Mouse (Mus musculus): ENCODE measurements around the gene Tecr. TPM values are rescaled to one million over a fixed set of nuclear protein-coding genes. Genes with fewer than 3 reads are reported as not detected.

The Tecr gene
- polyA plus RNA-seq, 1 experiment from 2014 or later: 754 TPM

GRCm38 (mm10) chr8:83649699-83650098 lies 41.9 kb upstream of the Tecr start:
- Histone ChIP-seq H3K36me3 (ENCODE audit: control insufficient read depth, insufficient read depth, low read length) (no peaks in the 10 kb centered on the region), H3K4me1 (replicated peaks; ENCODE audit: control insufficient read depth, insufficient read depth, low read length) (peaks cover 6% of the 10 kb centered on the region; the same call in 1 of the 2 replicates), H3K4me2 (replicated peaks; ENCODE audit: low read depth, low read length) (no peak overlapping the region), H3K4me3 (ENCODE audit: low read depth, low read length) (no peak overlapping the region), H3K9me3 (ENCODE audit: control insufficient read depth, low read length) (no peaks in the 10 kb centered on the region), H3K27ac (ENCODE audit: low read depth, low read length) (no peak overlapping the region), H3K9ac (ENCODE audit: low read depth, low read length) (no peak overlapping the region), H3K27me3 (ENCODE audit: control insufficient read depth, insufficient read depth, low read length) (no peaks in the 10 kb centered on the region)
- WGBS: 85% methylated on average over 6 of the region's 6 CpGs
- ATAC-seq (ENCODE audit: low FRiP score) (no peak), DNase-seq (ENCODE audit: low spot score) (no peak)

- H3K27ac ChIP-seq (ENCODE audit: low read depth, low read length): no peak overlapping the region
- no peak overlapping the region for H3K9ac ChIP-seq (ENCODE audit: low read depth, low read length)
- WGBS: 93% methylated on average over 4 of the region's 4 CpGs
- H3K4me3 ChIP-seq (ENCODE audit: low read depth, low read length): no peak overlapping the region
- H3K4me1 ChIP-seq (replicated peaks; ENCODE audit: control insufficient read depth, insufficient read depth, low read length): no peaks in the 10 kb centered on the region
- no peak for DNase-seq (ENCODE audit: low spot score)
- no peak overlapping the region for H3K4me2 ChIP-seq (replicated peaks; ENCODE audit: low read depth, low read length)
- H3K36me3 ChIP-seq (ENCODE audit: control insufficient read depth, insufficient read depth, low read length): no peaks in the 10 kb centered on the region
- H3K27me3 ChIP-seq (ENCODE audit: control insufficient read depth, insufficient read depth, low read length): no peaks in the 10 kb centered on the region
- no peaks in the 10 kb centered on the region for H3K9me3 ChIP-seq (ENCODE audit: control insufficient read depth, low read length)
- no peak for ATAC-seq (ENCODE audit: low FRiP score)
Measured at GRCm38 (mm10) chr8:83648031-83648430, 40.3 kb upstream of the Tecr start.

GRCm38 (mm10) chr8:83647511-83647910 lies 39.7 kb upstream of the Tecr start:
- WGBS: 95% methylated on average over 11 of the region's 11 CpGs
- no peaks in the 10 kb centered on the region for H3K4me1 ChIP-seq (replicated peaks; ENCODE audit: control insufficient read depth, insufficient read depth, low read length)
- H3K27me3 ChIP-seq (ENCODE audit: control insufficient read depth, insufficient read depth, low read length): no peaks in the 10 kb centered on the region
- no peaks in the 10 kb centered on the region for H3K36me3 ChIP-seq (ENCODE audit: control insufficient read depth, insufficient read depth, low read length)
- no peak overlapping the region for H3K4me2 ChIP-seq (replicated peaks; ENCODE audit: low read depth, low read length)
- H3K27ac ChIP-seq (ENCODE audit: low read depth, low read length): no peak overlapping the region
- H3K4me3 ChIP-seq (ENCODE audit: low read depth, low read length): no peak overlapping the region
- H3K9me3 ChIP-seq (ENCODE audit: control insufficient read depth, low read length): no peaks in the 10 kb centered on the region
- ATAC-seq (ENCODE audit: low FRiP score) (no peak), DNase-seq (ENCODE audit: low spot score) (no peak)
- H3K9ac ChIP-seq (ENCODE audit: low read depth, low read length): no peak overlapping the region

- no peaks in the 10 kb centered on the region for H3K9me3 ChIP-seq (ENCODE audit: control insufficient read depth, low read length)
- H3K9ac ChIP-seq (ENCODE audit: low read depth, low read length): no peak overlapping the region
- DNase-seq (ENCODE audit: low spot score) (no peak), ATAC-seq (ENCODE audit: low FRiP score) (no peak)
- H3K4me3 ChIP-seq (ENCODE audit: low read depth, low read length): no peak overlapping the region
- H3K4me2 ChIP-seq (replicated peaks; ENCODE audit: low read depth, low read length): no peak overlapping the region
- no peaks in the 10 kb centered on the region for H3K27me3 ChIP-seq (ENCODE audit: control insufficient read depth, insufficient read depth, low read length)
- no peak overlapping the region for H3K27ac ChIP-seq (ENCODE audit: low read depth, low read length)
- WGBS: 81% methylated on average over 5 of the region's 5 CpGs
- no peaks in the 10 kb centered on the region for H3K36me3 ChIP-seq (ENCODE audit: control insufficient read depth, insufficient read depth, low read length)
- H3K4me1 ChIP-seq (replicated peaks; ENCODE audit: control insufficient read depth, insufficient read depth, low read length): no peaks in the 10 kb centered on the region
Measured at GRCm38 (mm10) chr8:83639649-83640048, 31.9 kb upstream of the Tecr start.

- H3K36me3 ChIP-seq (ENCODE audit: control insufficient read depth, insufficient read depth, low read length): no peaks in the 10 kb centered on the region
- no peaks in the 10 kb centered on the region for H3K4me1 ChIP-seq (replicated peaks; ENCODE audit: control insufficient read depth, insufficient read depth, low read length)
- no peak overlapping the region for H3K4me2 ChIP-seq (replicated peaks; ENCODE audit: low read depth, low read length)
- no peak overlapping the region for H3K9ac ChIP-seq (ENCODE audit: low read depth, low read length)
- H3K27me3 ChIP-seq (ENCODE audit: control insufficient read depth, insufficient read depth, low read length): no peaks in the 10 kb centered on the region
- WGBS: 75% methylated on average over 4 of the region's 4 CpGs
- H3K4me3 ChIP-seq (ENCODE audit: low read depth, low read length): no peak overlapping the region
- H3K9me3 ChIP-seq (ENCODE audit: control insufficient read depth, low read length): no peaks in the 10 kb centered on the region
- ATAC-seq (ENCODE audit: low FRiP score) (no peak), DNase-seq (ENCODE audit: low spot score) (no peak)
- no peak overlapping the region for H3K27ac ChIP-seq (ENCODE audit: low read depth, low read length)
Measured at GRCm38 (mm10) chr8:83638856-83639255, 31.1 kb upstream of the Tecr start.

DNA sequence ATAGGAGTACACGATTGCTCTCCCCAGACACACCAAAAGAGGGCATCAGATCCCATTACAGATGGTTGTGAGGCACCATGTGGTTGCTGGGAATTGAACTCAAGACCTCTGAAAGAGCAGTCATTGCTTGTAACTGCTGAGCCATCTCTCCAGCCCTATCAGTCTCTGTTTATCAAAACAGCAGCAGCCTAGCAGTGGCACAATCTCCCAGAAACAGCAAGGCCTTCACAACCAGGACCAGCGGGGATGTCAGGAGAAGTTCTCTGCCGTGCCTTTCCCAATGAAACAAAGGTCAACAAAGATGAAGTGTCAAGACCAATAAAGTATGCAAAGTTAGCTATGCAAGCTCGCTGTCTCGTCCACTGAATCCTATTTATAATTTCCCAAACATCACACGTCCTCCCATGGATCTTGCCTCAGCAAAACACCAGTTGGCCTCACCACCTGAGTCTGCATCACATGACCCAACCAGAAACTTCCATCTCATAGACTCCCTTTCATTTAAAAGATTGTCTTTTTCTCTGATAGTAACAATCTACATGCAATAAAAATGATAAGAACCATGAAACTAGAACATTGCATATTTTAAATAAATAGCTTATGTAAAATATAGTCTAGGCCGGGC lies 24.4 kb upstream of the Tecr start:
- no peak overlapping the region for H3K4me3 ChIP-seq (ENCODE audit: low read depth, low read length)
- H3K9ac ChIP-seq (ENCODE audit: low read depth, low read length): no peak overlapping the region
- ATAC-seq (ENCODE audit: low FRiP score) (no peak), DNase-seq (ENCODE audit: low spot score) (no peak)
- H3K4me1 ChIP-seq (replicated peaks; ENCODE audit: control insufficient read depth, insufficient read depth, low read length): no peaks in the 10 kb centered on the region
- H3K27ac ChIP-seq (ENCODE audit: low read depth, low read length): no peak overlapping the region
- no peaks in the 10 kb centered on the region for H3K27me3 ChIP-seq (ENCODE audit: control insufficient read depth, insufficient read depth, low read length)
- no peaks in the 10 kb centered on the region for H3K9me3 ChIP-seq (ENCODE audit: control insufficient read depth, low read length)
- no peaks in the 10 kb centered on the region for H3K36me3 ChIP-seq (ENCODE audit: control insufficient read depth, insufficient read depth, low read length)
- no peak overlapping the region for H3K4me2 ChIP-seq (replicated peaks; ENCODE audit: low read depth, low read length)
- 87% methylated on average over 7 of the region's 7 CpGs for WGBS

DNA sequence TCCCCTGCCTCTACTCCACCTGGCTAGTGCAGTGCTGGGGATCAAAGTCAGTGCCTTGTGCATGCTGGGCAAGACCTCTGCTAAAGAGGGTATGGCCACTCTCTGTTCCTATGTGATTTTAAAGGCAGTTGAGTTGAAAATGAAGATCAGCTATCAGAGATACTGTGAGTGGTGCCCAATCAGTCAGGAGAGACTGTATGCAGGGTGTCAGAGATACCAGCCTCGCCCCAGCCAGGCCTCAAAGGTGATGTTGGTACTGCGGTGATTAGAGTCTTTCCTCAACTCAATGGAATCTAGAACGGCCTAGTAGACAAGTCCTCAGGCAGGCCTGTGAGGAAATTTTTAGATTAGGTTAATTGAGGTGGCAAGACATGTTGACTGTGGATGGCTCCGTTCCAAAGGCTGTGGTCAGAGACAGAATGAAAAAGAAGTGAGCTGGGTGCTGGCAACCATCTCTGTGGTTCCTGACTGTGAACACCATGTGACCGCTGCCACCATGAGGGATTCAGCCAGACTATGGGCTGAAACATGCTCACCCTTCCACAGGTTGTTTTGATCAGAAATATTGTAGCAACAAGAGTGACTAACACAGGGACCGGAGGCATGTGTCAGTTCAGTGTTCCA lies 18.0 kb upstream of the Tecr start:
- no peak for ATAC-seq (ENCODE audit: low FRiP score)
- Histone ChIP-seq H3K36me3 (ENCODE audit: control insufficient read depth, insufficient read depth, low read length) (no peaks in the 10 kb centered on the region), H3K9ac (ENCODE audit: low read depth, low read length) (no peak overlapping the region), H3K27ac (ENCODE audit: low read depth, low read length) (no peak overlapping the region), H3K27me3 (ENCODE audit: control insufficient read depth, insufficient read depth, low read length) (no peaks in the 10 kb centered on the region), H3K4me1 (replicated peaks; ENCODE audit: control insufficient read depth, insufficient read depth, low read length) (no peaks in the 10 kb centered on the region), H3K4me3 (ENCODE audit: low read depth, low read length) (no peak overlapping the region), H3K9me3 (ENCODE audit: control insufficient read depth, low read length) (no peaks in the 10 kb centered on the region), H3K4me2 (replicated peaks; ENCODE audit: low read depth, low read length) (no peak overlapping the region)
- WGBS: 88% methylated on average over 6 of the region's 6 CpGs
- no peak for DNase-seq (ENCODE audit: low spot score)

DNA sequence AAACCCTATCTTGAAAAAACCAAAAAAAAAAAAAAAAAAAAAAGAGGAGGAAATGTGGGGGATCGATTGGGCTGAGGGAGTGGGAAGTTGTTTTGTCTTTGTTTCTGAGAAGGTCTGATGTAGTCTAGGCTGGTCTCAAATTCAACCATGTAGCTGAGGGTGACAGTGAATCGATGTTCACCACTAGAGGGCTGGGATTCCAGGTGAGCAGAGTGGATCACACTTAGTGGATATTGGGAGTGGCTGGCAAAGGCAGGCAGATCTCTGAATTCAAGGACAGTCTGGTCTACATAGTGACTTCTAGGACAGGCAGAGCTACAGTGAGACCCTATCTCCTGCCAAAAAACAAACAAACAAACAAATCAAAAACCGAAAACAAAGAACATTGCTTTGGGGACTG lies 17.0 kb upstream of the Tecr start:
- Histone ChIP-seq H3K36me3 (ENCODE audit: control insufficient read depth, insufficient read depth, low read length) (no peaks in the 10 kb centered on the region), H3K4me1 (replicated peaks; ENCODE audit: control insufficient read depth, insufficient read depth, low read length) (no peaks in the 10 kb centered on the region), H3K27ac (ENCODE audit: low read depth, low read length) (no peak overlapping the region), H3K4me3 (ENCODE audit: low read depth, low read length) (no peak overlapping the region), H3K27me3 (ENCODE audit: control insufficient read depth, insufficient read depth, low read length) (no peaks in the 10 kb centered on the region), H3K9ac (ENCODE audit: low read depth, low read length) (no peak overlapping the region), H3K4me2 (replicated peaks; ENCODE audit: low read depth, low read length) (no peak overlapping the region), H3K9me3 (ENCODE audit: control insufficient read depth, low read length) (no peaks in the 10 kb centered on the region)
- peak; percentile 32 for DNase-seq (ENCODE audit: low spot score)
- WGBS: 47% methylated on average over 3 of the region's 3 CpGs
- ATAC-seq (ENCODE audit: low FRiP score): no peak

- WGBS: 95% methylated on average over 7 of the region's 7 CpGs
- DNase-seq (ENCODE audit: low spot score) (no peak), ATAC-seq (ENCODE audit: low FRiP score) (no peak)
- no peaks in the 10 kb centered on the region for H3K27me3 ChIP-seq (ENCODE audit: control insufficient read depth, insufficient read depth, low read length)
- H3K4me2 ChIP-seq (replicated peaks; ENCODE audit: low read depth, low read length): no peak overlapping the region
- no peak overlapping the region for H3K9ac ChIP-seq (ENCODE audit: low read depth, low read length)
- H3K9me3 ChIP-seq (ENCODE audit: control insufficient read depth, low read length): no peaks in the 10 kb centered on the region
- no peak overlapping the region for H3K4me3 ChIP-seq (ENCODE audit: low read depth, low read length)
- no peaks in the 10 kb centered on the region for H3K4me1 ChIP-seq (replicated peaks; ENCODE audit: control insufficient read depth, insufficient read depth, low read length)
- no peak overlapping the region for H3K27ac ChIP-seq (ENCODE audit: low read depth, low read length)
- no peaks in the 10 kb centered on the region for H3K36me3 ChIP-seq (ENCODE audit: control insufficient read depth, insufficient read depth, low read length)
Measured at GRCm38 (mm10) chr8:83623549-83623948, 15.8 kb upstream of the Tecr start.

All from hindbrain, embryonic 11.5 days (tissue).